Mouse (Mus musculus): ENCODE measurements around the gene Eps8l2. TPM values are rescaled to one million over a fixed set of nuclear protein-coding genes. Genes with fewer than 3 reads are reported as not detected.

Gene Eps8l2
- total and polyA plus RNA-seq, 3 experiments: 0.10 TPM; not detected in 2

GRCm38 (mm10) chr7:141315076-141315475 is 23.6 kb upstream of the Eps8l2 start:
- no peaks in the 10 kb centered on the region for H3K27me3 ChIP-seq (ENCODE audit: control insufficient read depth in 1 of 2, insufficient read depth in 2 of 2, low read length in 2 of 2)
- H3K9me3 ChIP-seq (replicated peaks; ENCODE audit: insufficient read depth, low read length): no peaks in the 10 kb centered on the region
- no peaks in the 10 kb centered on the region; a peak in 1 of 4 replicates for H3K4me1 ChIP-seq (ENCODE audit: control insufficient read depth in 1 of 2, insufficient read depth in 2 of 2, low read length in 2 of 2)
- H3K4me3 ChIP-seq (ENCODE audit: control insufficient read depth in 1 of 2, insufficient read depth in 1 of 2, low read depth in 2 of 2, low read length in 2 of 2): no peak overlapping the region
- H3K79me2 ChIP-seq (ENCODE audit: control insufficient read depth, insufficient read depth, low read length, poor library complexity): no peaks in the 10 kb centered on the region
- no peak overlapping the region for H3K27ac ChIP-seq (ENCODE audit: control insufficient read depth, low read depth, low read length)
- TF ChIP-seq TCF12 (IDR thresholded peaks at IDR 0.05; ENCODE audit: low read depth, low read length): no peak
- TF ChIP-seq HCFC1 (IDR thresholded peaks at IDR 0.05; ENCODE audit: low read depth, low read length): no peak
- TF ChIP-seq MAX (IDR thresholded peaks at IDR 0.05; ENCODE audit: low read length): no peak
- TF ChIP-seq EP300 (IDR thresholded peaks at IDR 0.05; ENCODE audit: low read depth in 1 of 2, low read length in 2 of 2): no peak
- no peak for TF ChIP-seq ELF1 (IDR thresholded peaks at IDR 0.05; ENCODE audit: low read depth, low read length)
- no peak for TF ChIP-seq SIN3A (IDR thresholded peaks at IDR 0.05; ENCODE audit: low read length)
- TF ChIP-seq GABPA (IDR thresholded peaks at IDR 0.05; ENCODE audit: low read depth, low read length): no peak
- no peak for TF ChIP-seq TBP (IDR thresholded peaks at IDR 0.05; ENCODE audit: low read depth, low read length)
- TF ChIP-seq SMC3 (IDR thresholded peaks at IDR 0.05; ENCODE audit: low read depth, low read length): no peak
- TF ChIP-seq ETS1 (IDR thresholded peaks at IDR 0.05; ENCODE audit: low read depth, low read length): no peak
- TF ChIP-seq MAFK (IDR thresholded peaks at IDR 0.05; ENCODE audit: borderline replicate concordance, low read depth, low read length): no peak
- no peak for TF ChIP-seq MAZ (IDR thresholded peaks at IDR 0.05; ENCODE audit: low read depth, low read length)
- no peak for TF ChIP-seq RCOR1 (IDR thresholded peaks at IDR 0.05; ENCODE audit: low read depth, low read length)
- no peak for DNase-seq (ENCODE audit: low read depth, low spot score)
- no peak overlapping the region for H3K9ac ChIP-seq (ENCODE audit: control insufficient read depth, low read depth, low read length, poor library complexity, severe bottlenecking)
- peaks cover 0 to 26% of the 10 kb centered on the region in 2 experiments; a peak in 3 of 4 replicates for H3K36me3 ChIP-seq (ENCODE audit: control insufficient read depth in 1 of 2, insufficient read depth in 2 of 2, low read length in 2 of 2)

DNA sequence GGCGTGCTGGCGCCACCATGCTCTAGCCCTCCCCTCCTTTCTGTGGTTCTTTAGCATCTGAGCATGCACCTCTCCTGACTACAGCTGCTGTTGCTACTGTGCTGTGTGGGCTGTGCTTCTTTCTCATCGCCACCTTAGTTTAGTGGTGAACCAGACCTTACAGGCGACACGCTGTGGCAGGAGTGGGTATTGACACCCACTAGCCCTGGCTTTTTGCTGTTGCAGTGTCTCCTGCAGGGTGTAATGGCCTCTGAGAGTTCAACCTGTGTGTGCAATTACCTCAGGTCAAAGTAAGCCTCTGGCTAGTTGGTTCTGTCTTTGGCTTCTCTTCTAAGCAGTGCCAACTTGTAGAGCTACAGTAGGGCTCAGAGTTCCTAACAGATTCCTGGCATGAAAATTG is 22.7 kb upstream of the Eps8l2 start:
- peaks cover 0 to 34% of the 10 kb centered on the region in 2 experiments; a peak in 3 of 4 replicates for H3K36me3 ChIP-seq (ENCODE audit: control insufficient read depth in 1 of 2, insufficient read depth in 2 of 2, low read length in 2 of 2)
- H3K27me3 ChIP-seq (ENCODE audit: control insufficient read depth in 1 of 2, insufficient read depth in 2 of 2, low read length in 2 of 2): no peaks in the 10 kb centered on the region
- no peaks in the 10 kb centered on the region; a peak in 1 of 4 replicates for H3K4me1 ChIP-seq (ENCODE audit: control insufficient read depth in 1 of 2, insufficient read depth in 2 of 2, low read length in 2 of 2)
- peak; percentile 17 for DNase-seq (ENCODE audit: low read depth, low spot score)
- TF ChIP-seq E2F4 (IDR thresholded peaks at IDR 0.05; ENCODE audit: borderline replicate concordance, low read depth, low read length) (no peak), CTCF (IDR thresholded peaks at IDR 0.05 in 2 of 3, conservative IDR thresholded peaks at IDR 0.05 in 1 of 3; ENCODE audit: control insufficient read depth in 1 of 3, insufficient read depth in 1 of 3, low read depth in 2 of 3, low read length in 3 of 3, poor library complexity in 1 of 3, severe bottlenecking in 1 of 3) (peak in 2 of 3 experiments; percentile 8; a peak in 2 of 6 replicates)
- H3K27ac ChIP-seq (ENCODE audit: control insufficient read depth, low read depth, low read length): no peak overlapping the region
- H3K9ac ChIP-seq (ENCODE audit: control insufficient read depth, low read depth, low read length, poor library complexity, severe bottlenecking): no peak overlapping the region
- H3K9me3 ChIP-seq (replicated peaks; ENCODE audit: insufficient read depth, low read length): no peaks in the 10 kb centered on the region
- no peaks in the 10 kb centered on the region for H3K79me2 ChIP-seq (ENCODE audit: control insufficient read depth, insufficient read depth, low read length, poor library complexity)
- H3K4me3 ChIP-seq (ENCODE audit: control insufficient read depth in 1 of 2, insufficient read depth in 1 of 2, low read depth in 2 of 2, low read length in 2 of 2): no peak overlapping the region

- peaks cover 0 to 41% of the 10 kb centered on the region in 2 experiments; a peak in 3 of 4 replicates for H3K36me3 ChIP-seq (ENCODE audit: control insufficient read depth in 1 of 2, insufficient read depth in 2 of 2, low read length in 2 of 2)
- H3K4me3 ChIP-seq (ENCODE audit: control insufficient read depth in 1 of 2, insufficient read depth in 1 of 2, low read depth in 2 of 2, low read length in 2 of 2): no peak overlapping the region
- H3K9ac ChIP-seq (ENCODE audit: control insufficient read depth, low read depth, low read length, poor library complexity, severe bottlenecking): no peak overlapping the region
- H3K4me1 ChIP-seq (ENCODE audit: control insufficient read depth in 1 of 2, insufficient read depth in 2 of 2, low read length in 2 of 2): no peaks in the 10 kb centered on the region; a peak in 1 of 4 replicates
- no peaks in the 10 kb centered on the region for H3K79me2 ChIP-seq (ENCODE audit: control insufficient read depth, insufficient read depth, low read length, poor library complexity)
- TF ChIP-seq RAD21 (IDR thresholded peaks at IDR 0.05; ENCODE audit: low read depth, low read length) (no peak), NRF1 (IDR thresholded peaks at IDR 0.05; ENCODE audit: insufficient read depth, low read depth, low read length, poor library complexity, severe bottlenecking) (no peak), TCF12 (IDR thresholded peaks at IDR 0.05; ENCODE audit: low read depth, low read length) (no peak), ELF1 (IDR thresholded peaks at IDR 0.05; ENCODE audit: low read depth, low read length) (no peak), BHLHE40 (IDR thresholded peaks at IDR 0.05; ENCODE audit: borderline replicate concordance, low read depth, low read length) (no peak), RCOR1 (IDR thresholded peaks at IDR 0.05; ENCODE audit: low read depth, low read length) (no peak)
- no peak for DNase-seq (ENCODE audit: low read depth, low spot score)
- no peak overlapping the region for H3K27ac ChIP-seq (ENCODE audit: control insufficient read depth, low read depth, low read length)
- H3K9me3 ChIP-seq (replicated peaks; ENCODE audit: insufficient read depth, low read length): no peaks in the 10 kb centered on the region
- H3K27me3 ChIP-seq (ENCODE audit: control insufficient read depth in 1 of 2, insufficient read depth in 2 of 2, low read length in 2 of 2): no peaks in the 10 kb centered on the region
These were observed 21.0 kb upstream of the Eps8l2 start for GRCm38 (mm10) chr7:141317619-141318132.

All from MEL (cell line).